Mouse (Mus musculus) embryonic facial prominence, embryonic 14.5 days (tissue): ENCODE results near the gene Pwp2. TPM values are rescaled to one million over a fixed set of nuclear protein-coding genes. Genes with fewer than 3 reads are reported as not detected.
"Not testable (repeated sequence)": the region's sequence is repeated elsewhere in the genome, so short reads cannot be mapped to it uniquely, and the experiment has no call there.

Source experiments
- ATAC-seq: fragments of 200-750 bp; cut with Nextera tagmentation; 2 replicates; pipeline ENCODE4 v1.8.0; 2017; ENCODE audit warnings: low read depth, moderate number of reproducible peaks, moderate TSS enrichment
- DNase-seq: peaks from one replicate; pipeline ENCODE4 v3.0.0-alpha.2; 2015; ENCODE audit warnings: low spot score
- H3K27ac ChIP-seq: fragments of 300-500 bp; sonication (generic); replicated peaks from 2 replicates; pipeline ENCODE4 v1.5.1; 2014; ENCODE audit warnings: low read depth, mild to moderate bottlenecking, low read length, moderate library complexity
- H3K27me3 ChIP-seq: fragments of 300-500 bp; sonication (generic); replicated peaks from 2 replicates; pipeline ENCODE4 v1.6.1; 2014; ENCODE audit warnings: low read length; ENCODE audit not compliant: control insufficient read depth, insufficient read depth
- H3K36me3 ChIP-seq: fragments of 300-500 bp; sonication (generic); 2 replicates; pipeline ENCODE4 v1.6.1; 2014; ENCODE audit warnings: low read length, mixed read lengths; ENCODE audit not compliant: control insufficient read depth, insufficient read depth
- H3K4me1 ChIP-seq: fragments of 300-500 bp; sonication (generic); 2 replicates; pipeline ENCODE4 v1.6.1; 2014; ENCODE audit warnings: antibody characterized with exemption, low read length; ENCODE audit not compliant: control insufficient read depth, insufficient read depth
- H3K4me2 ChIP-seq: fragments of 300-500 bp; sonication (generic); 2 replicates; pipeline ENCODE4 v1.6.1; 2014; ENCODE audit warnings: low read depth, mild to moderate bottlenecking, low read length, moderate library complexity, mixed read lengths
- H3K4me3 ChIP-seq: fragments of 300-500 bp; sonication (generic); 2 replicates; pipeline ENCODE4 v1.5.1; 2014; ENCODE audit warnings: low read depth, mild to moderate bottlenecking, low read length
- H3K9ac ChIP-seq: fragments of 300-500 bp; sonication (generic); 2 replicates; pipeline ENCODE4 v1.6.1; 2014; ENCODE audit warnings: low read depth, mild to moderate bottlenecking, low read length, moderate library complexity, mixed read lengths
- H3K9me3 ChIP-seq: fragments of 300-500 bp; sonication (generic); 2 replicates; pipeline ENCODE4 v1.6.1; 2016; ENCODE audit warnings: low read length; ENCODE audit not compliant: control insufficient read depth
- WGBS: fragments of 180-500 bp; shearing (Covaris S2); extraction: QIAGEN DNeasy Blood & Tissue Kit; methylation state at CpG from one replicate; pipeline ENCODE4 v1.1.7; 2014; 5-methylcytosine and 5-hydroxymethylcytosine counted together
- polyA plus RNA-seq: library from polyadenylated mRNA; unstranded; fragments of >200 nt; fragmentation: Nextera tagmentation; extraction: Ambion mirVana; gene quantifications from 2 replicates; pipeline ENCODE4 v1.2.1, GENCODE M21; 2014

The Pwp2 gene
- polyA plus RNA-seq, 1 experiment from 2014 or later, result 16.0 TPM

- WGBS, result 94% methylated on average over 7 of the region's 7 CpGs
- DNase-seq, result no peak
- no peaks in the 10 kb centered on the region for H3K9me3 ChIP-seq
- no peak overlapping the region for H3K27ac ChIP-seq
- no peak for ATAC-seq
- peaks cover 56% of the 10 kb centered on the region for H3K36me3 ChIP-seq
- no peak overlapping the region for H3K9ac ChIP-seq
- H3K4me2 ChIP-seq, result no peak overlapping the region
- no peak overlapping the region for H3K4me3 ChIP-seq
- H3K27me3 ChIP-seq, result no peaks in the 10 kb centered on the region
- H3K4me1 ChIP-seq, result no peaks in the 10 kb centered on the region
Observed at GRCm38 (mm10) chr10:78221315-78221714, 36.4 kb upstream of the Pwp2 start.

GRCm38 (mm10) chr10:78219528-78219927 lies 34.6 kb upstream of the Pwp2 start:
- H3K4me2 ChIP-seq, result no peak overlapping the region
- H3K27me3 ChIP-seq, result no peaks in the 10 kb centered on the region
- ATAC-seq (no peak), DNase-seq (no peak)
- no peak overlapping the region for H3K27ac ChIP-seq
- no peak overlapping the region for H3K9ac ChIP-seq
- 84% methylated on average over 1 of the region's 1 CpGs for WGBS
- no peak overlapping the region for H3K4me3 ChIP-seq
- H3K9me3 ChIP-seq, result no peaks in the 10 kb centered on the region
- H3K36me3 ChIP-seq, result peaks cover 74% of the 10 kb centered on the region
- H3K4me1 ChIP-seq, result no peaks in the 10 kb centered on the region

- Histone ChIP-seq H3K4me3 (no peak overlapping the region), H3K4me2 (no peak overlapping the region), H3K36me3 (peaks cover 83% of the 10 kb centered on the region), H3K27ac (no peak overlapping the region), H3K27me3 (no peaks in the 10 kb centered on the region), H3K9me3 (no peaks in the 10 kb centered on the region), H3K9ac (no peak overlapping the region), H3K4me1 (no peaks in the 10 kb centered on the region)
- ATAC-seq, result no peak
- no peak for DNase-seq
- WGBS, result 86% methylated on average over 6 of the region's 6 CpGs
Observed at GRCm38 (mm10) chr10:78218576-78218975, 33.6 kb upstream of the Pwp2 start.

- Histone ChIP-seq H3K4me3 (no peak overlapping the region), H3K4me2 (no peak overlapping the region), H3K27ac (no peak overlapping the region), H3K9me3 (no peaks in the 10 kb centered on the region), H3K9ac (no peak overlapping the region), H3K27me3 (no peaks in the 10 kb centered on the region), H3K4me1 (no peaks in the 10 kb centered on the region), H3K36me3 (peaks cover 94% of the 10 kb centered on the region)
- 82% methylated on average over 6 of the region's 6 CpGs for WGBS
- no peak for ATAC-seq
- DNase-seq, result no peak
Observed at GRCm38 (mm10) chr10:78216376-78217083, 31.6 kb upstream of the Pwp2 start.

- WGBS, result 94% methylated on average over 9 of the region's 9 CpGs
- Histone ChIP-seq H3K9me3 (no peaks in the 10 kb centered on the region), H3K4me1 (no peaks in the 10 kb centered on the region), H3K27me3 (no peaks in the 10 kb centered on the region), H3K9ac (no peak overlapping the region), H3K36me3 (peaks cover 92% of the 10 kb centered on the region), H3K27ac (no peak overlapping the region), H3K4me3 (no peak overlapping the region), H3K4me2 (no peak overlapping the region)
- ATAC-seq, result no peak
- no peak for DNase-seq
Observed at GRCm38 (mm10) chr10:78214371-78214770, 29.4 kb upstream of the Pwp2 start.

GRCm38 (mm10) chr10:78211311-78211710 lies 26.4 kb upstream of the Pwp2 start:
- Histone ChIP-seq H3K9me3 (no peaks in the 10 kb centered on the region), H3K9ac (no peak overlapping the region), H3K27ac (no peak overlapping the region), H3K4me2 (no peak overlapping the region), H3K36me3 (peaks cover 93% of the 10 kb centered on the region), H3K4me1 (no peaks in the 10 kb centered on the region), H3K4me3 (no peak overlapping the region), H3K27me3 (no peaks in the 10 kb centered on the region)
- 76% methylated on average over 6 of the region's 6 CpGs for WGBS
- ATAC-seq (no peak), DNase-seq (no peak)

- WGBS, result 79% methylated on average over 4 of the region's 4 CpGs
- peaks cover 89% of the 10 kb centered on the region for H3K36me3 ChIP-seq
Observed at GRCm38 (mm10) chr10:78201182-78201581, 16.2 kb upstream of the Pwp2 start.

GRCm38 (mm10) chr10:78192933-78193332 lies 8.0 kb upstream of the Pwp2 start:
- H3K4me3 ChIP-seq, result no peak overlapping the region
- no peaks in the 10 kb centered on the region for H3K4me1 ChIP-seq
- peaks cover 92% of the 10 kb centered on the region for H3K36me3 ChIP-seq
- no peak for ATAC-seq
- H3K27ac ChIP-seq, result no peak overlapping the region
- no peaks in the 10 kb centered on the region for H3K27me3 ChIP-seq
- 95% methylated on average over 5 of the region's 5 CpGs for WGBS
- DNase-seq, result no peak
- no peak overlapping the region for H3K4me2 ChIP-seq
- H3K9ac ChIP-seq, result no peak overlapping the region
- H3K9me3 ChIP-seq, result no peaks in the 10 kb centered on the region

More at GRCm38 (mm10) chr10:78201182-78201581, 16.2 kb upstream of the Pwp2 start:
- Histone ChIP-seq H3K4me1 (no peaks in the 10 kb centered on the region), H3K9me3 (no peaks in the 10 kb centered on the region), H3K27ac (no peak overlapping the region), H3K4me2 (no peak overlapping the region), H3K27me3 (no peaks in the 10 kb centered on the region), H3K4me3 (no peak overlapping the region), H3K9ac (no peak overlapping the region)
- no peak for DNase-seq
- no peak for ATAC-seq

GRCm38 (mm10) chr10:78186076-78186475 lies 1.1 kb upstream of the Pwp2 start:
- 76% methylated on average over 4 of the region's 4 CpGs for WGBS
- not testable (repeated sequence) for DNase-seq, H3K27me3 ChIP-seq, H3K4me3 ChIP-seq, ATAC-seq, H3K9me3 ChIP-seq, H3K27ac ChIP-seq, H3K9ac ChIP-seq, H3K4me1 ChIP-seq, H3K4me2 ChIP-seq
- H3K36me3 ChIP-seq, result peaks cover 57% of the 10 kb centered on the region
